In genomic region chr6:82835222-82836064, GRCm38 (mm10) we compare ENCODE assay signal across 19 mouse cellular contexts.
DNase-seq lines count a peak whose midpoint lies in the region; ATAC-seq and TF ChIP-seq lines count a peak whose summit lies in the region.
"Had no signal": no experiment of that assay in that cellular context is flagged by ENCODE, and none has a peak within 500 bp of the region (broad histone marks: within the 10 kb centered on the region; RNA-seq: fewer than 3 reads in every experiment).

No protein-coding gene starts in this region.

- H3K4me2 ChIP-seq in hindbrain, embryonic 16.5 days (ENCODE audit: low read length): no peak overlapping the region
- H3K4me2 ChIP-seq: forebrain, embryonic 12.5 days; hindbrain, embryonic 13.5 days; liver, embryonic 11.5 days; stomach, embryonic 15.5 days had no signal

- peaks cover 3% of the 10 kb centered on the region in 2 experiments; a peak in 1 of 4 replicates for H3K4me1 ChIP-seq in MEL (ENCODE audit: control insufficient read depth in 1 of 2, insufficient read depth in 2 of 2, low read length in 2 of 2)
- no peaks in the 10 kb centered on the region for H3K4me1 ChIP-seq in bone marrow, adult 2 months (ENCODE audit: control insufficient read depth, insufficient read depth, low read length)
- peaks cover 37% of the 10 kb centered on the region for H3K4me1 ChIP-seq in megakaryocyte, embryonic 14.5 days
- no peaks in the 10 kb centered on the region for H3K4me1 ChIP-seq in hindbrain, embryonic 16.5 days (ENCODE audit: control insufficient read depth, insufficient read depth, low read depth, low read length)
- H3K4me1 ChIP-seq: forebrain, embryonic 12.5 days; hindbrain, embryonic 13.5 days; stomach, embryonic 15.5 days had no signal

- no peak overlapping the region for H3K9ac ChIP-seq in MEL (ENCODE audit: control insufficient read depth, low read depth, low read length, poor library complexity, severe bottlenecking)
- no peak overlapping the region for H3K9ac ChIP-seq in hindbrain, embryonic 16.5 days (ENCODE audit: low read depth, low read length)
- H3K9ac ChIP-seq: forebrain, embryonic 12.5 days; hindbrain, embryonic 13.5 days; stomach, embryonic 15.5 days had no signal

- H3K4me3 ChIP-seq in MEL (ENCODE audit: control insufficient read depth in 1 of 2, insufficient read depth in 1 of 2, low read depth in 2 of 2, low read length in 2 of 2): no peak overlapping the region
- no peak overlapping the region for H3K4me3 ChIP-seq in bone marrow, adult 2 months (replicated peaks; ENCODE audit: control insufficient read depth, low read depth, low read length)
- peak overlapping the region; percentile 5 for H3K4me3 ChIP-seq in megakaryocyte, embryonic 14.5 days (replicated peaks)
- H3K4me3 ChIP-seq in hindbrain, embryonic 16.5 days (ENCODE audit: low read length): no peak overlapping the region
- H3K4me3 ChIP-seq: forebrain, embryonic 12.5 days; heart, adult 2 months; hindbrain, embryonic 13.5 days; stomach, embryonic 15.5 days had no signal

- no peaks in the 10 kb centered on the region; a peak in 1 of 4 replicates for H3K36me3 ChIP-seq in MEL (ENCODE audit: control insufficient read depth in 1 of 2, insufficient read depth in 2 of 2, low read length in 2 of 2)
- peaks cover 4% of the 10 kb centered on the region for H3K36me3 ChIP-seq in megakaryocyte, embryonic 14.5 days (replicated peaks; ENCODE audit: low read length)
- H3K36me3 ChIP-seq in hindbrain, embryonic 16.5 days (ENCODE audit: control insufficient read depth, insufficient read depth, low read length): no peaks in the 10 kb centered on the region
- H3K36me3 ChIP-seq: forebrain, embryonic 12.5 days; hindbrain, embryonic 13.5 days; stomach, embryonic 15.5 days had no signal

- TF ChIP-seq CTCF in MEL (IDR thresholded peaks at IDR 0.05 in 2 of 3, conservative IDR thresholded peaks at IDR 0.05 in 1 of 3; ENCODE audit: control insufficient read depth in 1 of 3, insufficient read depth in 1 of 3, low read depth in 2 of 3, low read length in 3 of 3, poor library complexity in 1 of 3, severe bottlenecking in 1 of 3): no peak
- no peak for TF ChIP-seq CTCF in bone marrow, adult 2 months (IDR thresholded peaks at IDR 0.05; ENCODE audit: control insufficient read depth, insufficient read depth, low read length)

- no peaks in the 10 kb centered on the region for H3K79me2 ChIP-seq in MEL (ENCODE audit: control insufficient read depth, insufficient read depth, low read length, poor library complexity)

- no peak for TF ChIP-seq POLR2A in MEL (IDR thresholded peaks at IDR 0.05; ENCODE audit: control insufficient read depth in 1 of 2, insufficient read depth in 1 of 2, low read depth in 1 of 2, low read length in 2 of 2, poor library complexity in 1 of 2)
- TF ChIP-seq POLR2A in bone marrow, adult 2 months (IDR thresholded peaks at IDR 0.05; ENCODE audit: borderline replicate concordance, control insufficient read depth, low read depth, low read length): no peak

- no peaks in the 10 kb centered on the region for H3K27me3 ChIP-seq in MEL (ENCODE audit: control insufficient read depth in 1 of 2, insufficient read depth in 2 of 2, low read length in 2 of 2)
- peaks cover 8% of the 10 kb centered on the region for H3K27me3 ChIP-seq in megakaryocyte, embryonic 14.5 days (replicated peaks)
- no peaks in the 10 kb centered on the region for H3K27me3 ChIP-seq in hindbrain, embryonic 16.5 days (replicated peaks; ENCODE audit: control insufficient read depth, insufficient read depth, low read length)
- H3K27me3 ChIP-seq: forebrain, embryonic 12.5 days; hindbrain, embryonic 13.5 days; stomach, embryonic 15.5 days had no signal

- H3K9me3 ChIP-seq in MEL (replicated peaks; ENCODE audit: insufficient read depth, low read length): no peaks in the 10 kb centered on the region
- peaks cover 25% of the 10 kb centered on the region for H3K9me3 ChIP-seq in megakaryocyte, embryonic 14.5 days
- no peaks in the 10 kb centered on the region for H3K9me3 ChIP-seq in hindbrain, embryonic 16.5 days (ENCODE audit: control insufficient read depth, low read length)
- H3K9me3 ChIP-seq: forebrain, embryonic 12.5 days; hindbrain, embryonic 13.5 days; stomach, embryonic 15.5 days had no signal

- H3K27ac ChIP-seq in MEL (ENCODE audit: control insufficient read depth, low read depth, low read length): no peak overlapping the region
- peak overlapping the region; percentile 3; the same call in 1 of the 2 replicates for H3K27ac ChIP-seq in bone marrow, adult 2 months (ENCODE audit: control insufficient read depth, insufficient read depth, low read depth, low read length, poor library complexity)
- no peak overlapping the region for H3K27ac ChIP-seq in hindbrain, embryonic 16.5 days (ENCODE audit: low read depth, low read length)
- H3K27ac ChIP-seq: forebrain, embryonic 12.5 days; heart, adult 2 months; hindbrain, embryonic 13.5 days; stomach, embryonic 15.5 days had no signal

- TF ChIP-seq EP300 in MEL (IDR thresholded peaks at IDR 0.05; ENCODE audit: low read depth in 1 of 2, low read length in 2 of 2): no peak

- WGBS in bone marrow, adult 2 months: 58% methylated on average over 11 of the region's 11 CpGs
- 65% methylated on average over 11 of the region's 11 CpGs for WGBS in hindbrain, embryonic 16.5 days

- DNase-seq in kidney, postnatal 14 days: peak; percentile 5
- DNase-seq in kidney, postnatal 36 days: no peak
- peak; percentile 66 for DNase-seq in MEL (ENCODE audit: low read depth, low spot score)
- no peak for DNase-seq in retina, postnatal 1 day
- DNase-seq: cerebellum, adult 2 months; heart, adult 2 months; kidney, adult 18-20 months; left cerebral cortex, postnatal 4 days; lung, postnatal 36 days; thymus, postnatal 14 days had no signal

- no peak for TF ChIP-seq RAD21 in MEL (IDR thresholded peaks at IDR 0.05; ENCODE audit: low read depth, low read length)

- no peak for ATAC-seq in hindbrain, embryonic 16.5 days
- ATAC-seq: CD4-positive, CD25-positive, alpha-beta regulatory T cell, adult 4 months; midbrain, embryonic 16.5 days had no signal

TF ChIP-seq in MEL, 35 proteins besides CTCF, POLR2A, EP300 and RAD21:
- TF ChIP-seq MAX (IDR thresholded peaks at IDR 0.05; ENCODE audit: low read length) (peak; percentile 32; the same call in 1 of the 2 replicates), GATA1 (IDR thresholded peaks at IDR 0.05; ENCODE audit: low read depth, low read length) (peak; percentile 67), HCFC1 (IDR thresholded peaks at IDR 0.05; ENCODE audit: low read depth, low read length) (peak; percentile 50; the same call in 1 of the 2 replicates), UBTF (IDR thresholded peaks at IDR 0.05; ENCODE audit: borderline replicate concordance, insufficient read depth, low read depth, low read length) (no peak), NELFE (IDR thresholded peaks at IDR 0.05; ENCODE audit: low read depth, low read length) (no peak)
TF ChIP-seq in MEL: peak in this region for 3.

Comparison
In these comparisons a context has a peak if more than half of its experiments do, and no peak if none do; other contexts are left out.
1. DNase-seq: peak in kidney, postnatal 14 days (single experiment) and MEL (single experiment); none in kidney, postnatal 36 days (0 of 2) and retina, postnatal 1 day (single experiment).